Mouse (Mus musculus): ENCODE measurements around the gene Lrrc18. TPM values are rescaled to one million over a fixed set of nuclear protein-coding genes. Genes with fewer than 3 reads are reported as not detected.

Lrrc18 gene
- polyA plus RNA-seq (2016; fragmentation: Nextera tagmentation; extraction: Ambion mirVana), result 0.43 and 0.47 TPM in 2 replicates

DNA sequence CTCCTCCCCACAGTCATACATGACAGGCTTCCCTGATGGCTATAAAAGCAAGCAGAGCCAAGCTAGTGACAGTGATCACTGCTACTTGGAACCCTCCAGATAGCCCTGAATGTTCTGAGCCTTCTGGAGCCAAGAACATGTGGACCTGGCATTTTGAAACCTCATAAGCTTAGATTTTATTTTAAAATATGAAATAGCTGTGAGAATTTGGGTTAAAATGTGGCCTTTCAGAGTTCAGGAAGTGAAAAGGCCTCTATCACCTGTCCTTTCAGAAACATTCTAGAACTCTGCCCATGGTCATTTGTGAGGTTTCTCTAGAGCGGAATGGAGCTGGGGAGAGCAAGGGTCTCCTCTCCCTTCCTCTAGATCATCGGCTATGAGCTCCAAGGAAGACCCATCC, at the start of gene Lrrc18:
Gene Lrrc18 (plus strand): TSS at position 301 of the 400 bp plus-strand sequence.
- Histone ChIP-seq H3K36me3 (no peaks in the 10 kb centered on the region), H3K27ac (replicated peaks) (no peak within 1 kb of the TSS), H3K4me1 (peaks cover 19% of the 10 kb centered on the region), H3K27me3 (ENCODE audit: low read depth, poor library complexity, severe bottlenecking) (no peaks in the 10 kb centered on the region), H3K4me3 (no peak within 1 kb of the TSS), H3K9me3 (replicated peaks) (no peaks in the 10 kb centered on the region)
- 90% methylated on average over 2 of the region's 2 CpGs for WGBS
- no peak for DNase-seq (ENCODE audit: low spot score)

- no peak for DNase-seq (ENCODE audit: low spot score)
- no peaks in the 10 kb centered on the region for H3K9me3 ChIP-seq (replicated peaks)
- H3K4me1 ChIP-seq, result peaks cover 8% of the 10 kb centered on the region; the same call in 1 of the 2 replicates
- 89% methylated on average over 2 of the region's 2 CpGs for WGBS
- no peak overlapping the region for H3K4me3 ChIP-seq
- no peaks in the 10 kb centered on the region for H3K36me3 ChIP-seq
- H3K27ac ChIP-seq (replicated peaks), result no peak overlapping the region
- no peaks in the 10 kb centered on the region for H3K27me3 ChIP-seq (ENCODE audit: low read depth, poor library complexity, severe bottlenecking)
Measured at GRCm38 (mm10) chr14:32947512-32947911, 43.7 kb upstream of the Lrrc18 start.

DNA sequence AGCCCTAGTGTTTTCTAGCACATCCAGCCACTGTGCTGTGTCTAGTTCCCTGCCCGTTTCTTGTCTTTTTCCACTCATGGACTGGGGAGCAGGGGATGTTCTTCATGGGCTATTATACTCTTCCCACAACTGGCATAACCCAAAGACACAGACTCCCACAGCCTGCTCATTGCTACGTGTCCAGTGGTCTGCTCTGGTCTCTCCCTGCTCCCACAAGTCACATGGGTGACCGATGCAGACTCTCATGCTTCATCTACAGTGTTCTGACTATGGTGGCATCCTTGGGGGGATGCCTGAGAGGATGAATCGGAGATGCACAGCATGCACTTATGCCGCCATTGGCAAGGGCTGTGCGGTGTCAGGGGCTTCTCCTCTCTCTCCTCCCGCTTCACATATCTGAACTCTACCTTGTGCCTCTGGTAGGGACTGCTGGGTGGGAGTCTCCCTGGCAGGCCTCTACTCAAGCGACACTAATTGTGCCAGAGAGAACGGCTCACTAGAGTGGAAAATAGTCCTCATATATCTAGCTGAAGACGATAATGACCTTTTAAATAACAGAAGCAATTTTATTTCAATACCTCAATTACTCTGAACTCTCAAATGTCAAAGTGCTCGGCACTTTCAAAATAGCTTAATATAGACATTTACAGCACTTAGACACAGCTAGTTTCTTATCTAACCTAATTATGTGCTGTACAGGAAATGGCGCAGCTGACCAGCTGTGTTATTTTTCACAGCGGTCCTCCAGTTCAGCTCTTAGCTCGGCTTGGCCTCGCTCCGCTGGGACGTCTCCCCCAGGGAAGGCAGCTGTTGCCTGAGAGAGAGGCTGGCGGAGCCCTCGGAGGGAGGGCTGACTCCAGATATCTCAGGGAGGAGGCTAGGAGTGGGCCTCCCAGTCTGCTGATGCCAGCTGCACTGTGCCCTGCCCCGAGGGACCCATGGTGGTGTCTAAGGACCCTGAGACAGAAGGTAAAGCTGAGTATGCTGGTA, 40.6 kb upstream of the Lrrc18 start:
- Histone ChIP-seq H3K4me1 (peaks cover 14% of the 10 kb centered on the region), H3K27me3 (ENCODE audit: low read depth, poor library complexity, severe bottlenecking) (no peaks in the 10 kb centered on the region), H3K4me3 (no peak overlapping the region), H3K27ac (replicated peaks) (0 out of 2 replicates have a peak overlapping the region, but pooled peaks have one; percentile 38), H3K9me3 (replicated peaks) (no peaks in the 10 kb centered on the region), H3K36me3 (no peaks in the 10 kb centered on the region)
- no peak for DNase-seq (ENCODE audit: low spot score)
- WGBS, result 76% methylated on average over 20 of the region's 20 CpGs

DNA sequence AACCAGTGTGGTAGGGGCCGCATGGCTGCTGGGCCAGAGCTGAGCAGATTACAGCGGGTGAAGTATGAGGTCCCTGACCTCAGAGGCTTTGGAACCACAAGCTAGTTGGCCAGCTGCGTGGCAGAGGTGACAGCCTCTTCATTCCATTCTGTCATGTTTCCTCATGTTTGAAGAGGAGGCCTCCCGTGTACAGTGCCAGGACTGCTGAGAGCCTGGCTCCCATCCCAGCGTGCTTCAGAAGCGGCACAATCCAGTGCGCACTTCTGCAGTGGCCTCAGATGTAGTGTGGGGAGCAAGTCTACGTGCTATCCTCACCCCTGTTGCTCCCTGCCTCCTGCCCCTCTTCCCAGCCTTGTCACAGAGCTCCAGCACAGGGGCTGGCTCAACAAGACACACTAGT, 34.7 kb upstream of the Lrrc18 start:
- Histone ChIP-seq H3K4me3 (no peak overlapping the region), H3K4me1 (peaks cover 7% of the 10 kb centered on the region), H3K36me3 (no peaks in the 10 kb centered on the region), H3K9me3 (replicated peaks) (no peaks in the 10 kb centered on the region), H3K27me3 (ENCODE audit: low read depth, poor library complexity, severe bottlenecking) (no peaks in the 10 kb centered on the region; the same call in 1 of the 2 replicates), H3K27ac (replicated peaks) (no peak overlapping the region; the same call in 1 of the 2 replicates)
- DNase-seq (ENCODE audit: low spot score), result no peak
- 82% methylated on average over 8 of the region's 8 CpGs for WGBS

DNA sequence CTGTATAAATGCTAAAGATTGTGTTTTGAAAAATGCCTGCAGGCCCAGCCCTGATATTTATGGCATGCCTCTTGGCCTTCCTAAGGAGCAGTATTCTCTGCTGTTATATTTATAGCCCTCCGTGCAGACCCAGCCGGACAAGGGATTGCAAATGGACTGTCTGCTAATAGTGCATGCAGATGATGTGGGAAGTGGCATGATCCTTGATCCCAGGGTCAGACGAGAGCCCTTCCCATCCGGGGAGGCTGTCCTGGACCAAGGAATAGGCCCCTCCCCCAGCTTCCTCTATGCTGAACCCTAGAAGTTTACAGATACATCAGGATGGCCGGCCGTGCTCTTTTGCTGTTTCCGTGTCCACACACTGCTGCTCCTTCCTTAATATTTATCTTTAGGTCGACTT, 32.5 kb upstream of the Lrrc18 start:
- Histone ChIP-seq H3K4me3 (no peak overlapping the region), H3K36me3 (no peaks in the 10 kb centered on the region), H3K9me3 (replicated peaks) (no peaks in the 10 kb centered on the region), H3K27me3 (ENCODE audit: low read depth, poor library complexity, severe bottlenecking) (no peaks in the 10 kb centered on the region; the same call in 1 of the 2 replicates), H3K27ac (replicated peaks) (no peak overlapping the region), H3K4me1 (peaks cover 9% of the 10 kb centered on the region; the same call in 1 of the 2 replicates)
- no peak for DNase-seq (ENCODE audit: low spot score)
- 72% methylated on average over 8 of the region's 8 CpGs for WGBS

- no peaks in the 10 kb centered on the region; the same call in 1 of the 2 replicates for H3K27me3 ChIP-seq (ENCODE audit: low read depth, poor library complexity, severe bottlenecking)
- no peak overlapping the region for H3K4me3 ChIP-seq
- H3K9me3 ChIP-seq (replicated peaks), result no peaks in the 10 kb centered on the region
- H3K4me1 ChIP-seq, result peaks cover 3% of the 10 kb centered on the region; the same call in 1 of the 2 replicates
- no peaks in the 10 kb centered on the region for H3K36me3 ChIP-seq
- no peak overlapping the region for H3K27ac ChIP-seq (replicated peaks)
- peak; percentile 72 for DNase-seq (ENCODE audit: low spot score)
- WGBS, result 38% methylated on average over 5 of the region's 5 CpGs
Measured at GRCm38 (mm10) chr14:32960481-32960880, 30.7 kb upstream of the Lrrc18 start.

GRCm38 (mm10) chr14:32964742-32965141, 26.4 kb upstream of the Lrrc18 start:
- Histone ChIP-seq H3K4me3 (no peak overlapping the region), H3K27ac (replicated peaks) (no peak overlapping the region), H3K4me1 (0 out of 2 replicates have a peak, but pooled peaks cover 10% of the 10 kb centered on the region), H3K27me3 (ENCODE audit: low read depth, poor library complexity, severe bottlenecking) (no peaks in the 10 kb centered on the region), H3K9me3 (replicated peaks) (no peaks in the 10 kb centered on the region), H3K36me3 (no peaks in the 10 kb centered on the region)
- 82% methylated on average over 10 of the region's 10 CpGs for WGBS
- no peak for DNase-seq (ENCODE audit: low spot score)

DNA sequence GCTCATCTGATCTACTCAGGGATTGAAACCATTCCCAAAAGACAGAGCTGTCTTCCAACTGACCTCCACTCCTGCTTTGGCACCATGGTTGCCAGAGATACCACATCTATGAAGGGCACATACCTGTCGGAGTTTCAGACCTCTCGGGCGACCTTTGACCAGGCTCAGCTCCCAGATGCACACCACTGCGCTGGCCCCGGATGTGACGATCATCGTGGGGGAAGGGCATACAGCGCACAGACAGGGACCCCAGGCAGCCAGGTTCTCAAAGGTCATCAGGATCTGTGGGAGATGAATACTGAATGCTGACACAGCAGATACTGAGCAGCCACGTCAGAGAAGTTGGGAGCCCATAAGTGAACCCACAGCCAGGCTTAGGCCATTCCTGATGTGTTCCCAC, 20.5 kb upstream of the Lrrc18 start:
- no peak overlapping the region for H3K4me3 ChIP-seq
- no peaks in the 10 kb centered on the region for H3K27me3 ChIP-seq (ENCODE audit: low read depth, poor library complexity, severe bottlenecking)
- WGBS, result 85% methylated on average over 9 of the region's 9 CpGs
- H3K4me1 ChIP-seq, result 0 out of 2 replicates have a peak, but pooled peaks cover 6% of the 10 kb centered on the region
- H3K36me3 ChIP-seq, result no peaks in the 10 kb centered on the region
- H3K9me3 ChIP-seq (replicated peaks), result no peaks in the 10 kb centered on the region
- DNase-seq (ENCODE audit: low spot score), result no peak
- H3K27ac ChIP-seq (replicated peaks), result no peak overlapping the region

DNA sequence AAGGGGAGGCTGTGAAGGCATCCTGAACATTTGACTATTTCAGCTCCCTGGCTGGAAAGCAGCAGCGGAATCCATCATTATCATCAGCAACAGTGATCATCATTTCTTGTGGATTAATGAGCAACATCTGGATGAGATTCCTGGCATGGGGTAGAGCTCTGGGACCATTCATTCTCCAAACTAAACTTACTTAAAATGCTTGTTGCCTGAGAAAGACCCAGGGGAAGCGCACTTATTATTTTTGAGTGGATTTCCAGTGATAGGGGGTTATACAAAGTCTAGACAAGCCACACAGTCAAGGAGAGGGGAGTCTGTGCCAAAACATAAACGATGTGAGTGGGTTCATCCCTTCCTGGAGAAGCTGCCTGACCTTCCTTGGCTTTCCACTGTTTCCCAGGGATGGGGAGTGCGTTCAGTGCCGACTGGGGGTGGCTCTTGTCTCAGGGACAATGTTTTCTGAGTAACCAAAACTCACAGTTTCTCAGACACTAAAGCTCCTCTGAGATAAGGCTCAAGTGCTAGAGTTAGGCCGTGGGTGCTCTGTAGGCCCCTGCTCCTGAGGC, 6.9 kb upstream of the Lrrc18 start:
- Histone ChIP-seq H3K9me3 (replicated peaks) (no peaks in the 10 kb centered on the region), H3K4me1 (no peaks in the 10 kb centered on the region), H3K36me3 (no peaks in the 10 kb centered on the region), H3K4me3 (no peak overlapping the region), H3K27me3 (ENCODE audit: low read depth, poor library complexity, severe bottlenecking) (no peaks in the 10 kb centered on the region), H3K27ac (replicated peaks) (no peak overlapping the region)
- no peak for DNase-seq (ENCODE audit: low spot score)
- 81% methylated on average over 6 of the region's 6 CpGs for WGBS

- Histone ChIP-seq H3K27me3 (ENCODE audit: low read depth, poor library complexity, severe bottlenecking) (no peaks in the 10 kb centered on the region), H3K4me1 (no peaks in the 10 kb centered on the region), H3K4me3 (no peak overlapping the region), H3K27ac (replicated peaks) (no peak overlapping the region), H3K9me3 (replicated peaks) (no peaks in the 10 kb centered on the region), H3K36me3 (no peaks in the 10 kb centered on the region)
- no peak for DNase-seq (ENCODE audit: low spot score)
- 79% methylated on average over 4 of the region's 4 CpGs for WGBS
Measured at GRCm38 (mm10) chr14:32986659-32987058, 4.5 kb upstream of the Lrrc18 start.

DNA sequence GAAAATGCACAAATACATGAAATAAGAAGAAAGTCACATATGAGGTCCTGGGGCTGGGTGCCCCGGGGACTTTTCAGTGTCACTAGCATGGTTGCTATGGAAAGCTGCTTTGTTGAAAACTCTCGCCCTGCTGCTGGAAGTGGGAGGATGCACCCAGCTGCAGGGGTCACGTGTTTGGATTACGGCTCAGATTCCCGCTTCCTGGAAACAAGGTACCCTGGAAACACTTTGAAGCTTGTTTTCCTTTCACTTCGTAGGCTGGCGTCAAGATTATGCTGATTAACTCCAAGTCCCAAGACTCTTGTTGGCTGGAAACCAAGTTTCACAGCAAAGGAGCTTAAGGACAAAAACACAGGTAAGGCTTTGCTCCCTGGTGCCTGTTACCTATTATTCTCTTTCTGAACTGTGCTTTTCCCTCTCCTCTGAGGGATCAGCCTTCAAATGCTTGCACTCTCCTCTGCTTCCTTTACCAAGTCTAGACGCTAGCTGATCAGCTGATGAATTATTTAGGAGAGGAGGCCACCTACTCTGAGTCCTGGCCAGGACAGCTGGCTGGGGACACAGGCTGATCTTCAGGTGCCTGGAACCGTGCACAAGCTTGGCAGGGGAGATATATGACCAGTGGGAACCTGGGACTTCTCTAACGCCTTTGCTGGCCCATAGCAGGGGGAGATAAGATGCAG, 3.9 kb downstream of the Lrrc18 start:
- no peaks in the 10 kb centered on the region for H3K27me3 ChIP-seq (ENCODE audit: low read depth, poor library complexity, severe bottlenecking)
- H3K9me3 ChIP-seq (replicated peaks), result no peaks in the 10 kb centered on the region
- 4% methylated on average over 10 of the region's 10 CpGs for WGBS
- no peaks in the 10 kb centered on the region for H3K36me3 ChIP-seq
- peak overlapping the region; percentile 30 for H3K4me3 ChIP-seq
- H3K27ac ChIP-seq (replicated peaks), result peak overlapping the region; percentile 78
- DNase-seq (ENCODE audit: low spot score), result peak; percentile 71
- peaks cover 30% of the 10 kb centered on the region for H3K4me1 ChIP-seq

DNA sequence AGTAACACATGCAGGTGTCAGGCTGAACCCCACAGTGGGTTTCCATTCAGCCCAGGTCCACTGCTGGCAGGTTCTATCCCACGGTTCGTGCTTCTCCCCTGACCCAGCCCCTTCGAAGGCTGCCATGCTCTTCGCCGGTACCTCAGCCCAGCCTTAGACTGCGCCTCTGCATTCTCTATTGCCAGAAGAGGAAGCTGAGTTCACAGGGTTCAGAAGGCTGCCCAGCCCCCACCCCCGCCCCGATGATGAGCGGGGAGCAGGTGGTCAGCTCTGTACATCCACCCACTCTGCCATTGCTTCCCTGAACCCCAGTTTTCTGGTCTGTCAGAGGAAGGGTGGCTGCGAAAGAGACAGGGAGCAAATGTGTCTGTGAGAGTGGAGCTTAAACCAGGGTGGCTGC, 8.3 kb downstream of the Lrrc18 start:
- H3K27ac ChIP-seq (replicated peaks), result peak overlapping the region; percentile 82
- H3K4me3 ChIP-seq, result 0 out of 2 replicates have a peak overlapping the region, but pooled peaks have one; percentile 17
- 26% methylated on average over 10 of the region's 10 CpGs for WGBS
- H3K4me1 ChIP-seq, result peaks cover 45% of the 10 kb centered on the region
- H3K9me3 ChIP-seq (replicated peaks), result no peaks in the 10 kb centered on the region
- no peaks in the 10 kb centered on the region for H3K36me3 ChIP-seq
- DNase-seq (ENCODE audit: low spot score), result peak; percentile 25
- H3K27me3 ChIP-seq (ENCODE audit: low read depth, poor library complexity, severe bottlenecking), result no peaks in the 10 kb centered on the region

Measured in midbrain, embryonic 10.5 days (tissue).